Mouse (Mus musculus) heart, postnatal 4 days (tissue): ENCODE measurements around the gene Cep83. TPM values are rescaled to one million over a fixed set of nuclear protein-coding genes. Genes with fewer than 3 reads are reported as not detected.

Source experiments
- DNase-seq: peaks from one replicate; pipeline ENCODE4 v3.0.0; 2021
- total RNA-seq, 2 experiments: library from RNA; stranded (reverse); gene quantifications; 2 replicates each; pipeline ENCODE4 v1.2.3; 2021

Cep83 gene
- total RNA-seq, 2 experiments from 2014 or later, result 26.4 to 26.9 TPM

DNA sequence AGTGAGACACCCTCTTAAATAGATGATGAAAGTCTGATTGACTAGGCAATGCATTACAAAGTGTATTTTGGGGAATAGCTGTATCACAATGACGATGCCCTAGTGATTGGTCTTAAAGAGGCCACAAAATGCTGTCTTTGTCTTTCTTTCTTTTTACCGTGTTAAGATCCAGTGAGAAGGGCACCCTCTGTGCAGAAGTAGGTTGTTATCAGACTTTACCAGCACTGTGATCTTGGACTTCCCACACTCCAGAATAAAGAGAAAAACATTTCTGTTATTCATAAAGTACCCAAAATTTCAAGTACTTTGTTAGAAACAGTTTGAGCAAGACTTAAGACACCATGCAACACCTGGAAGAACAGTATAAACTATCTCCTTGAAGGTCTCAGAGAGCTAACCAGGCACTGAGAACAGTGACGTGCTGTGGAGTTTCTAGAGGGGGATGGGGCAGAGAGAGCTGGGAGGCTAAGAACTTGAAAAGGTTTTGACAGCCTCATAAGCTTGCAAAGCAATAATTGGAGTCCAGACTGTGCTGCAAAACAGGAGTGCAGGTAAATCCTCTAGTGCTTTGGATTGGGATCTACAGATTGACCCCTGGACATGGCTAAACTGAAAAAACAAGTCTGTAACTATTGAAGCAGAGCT is 92.3 kb downstream of the Cep83 start:
- DNase-seq, result no peak

DNA sequence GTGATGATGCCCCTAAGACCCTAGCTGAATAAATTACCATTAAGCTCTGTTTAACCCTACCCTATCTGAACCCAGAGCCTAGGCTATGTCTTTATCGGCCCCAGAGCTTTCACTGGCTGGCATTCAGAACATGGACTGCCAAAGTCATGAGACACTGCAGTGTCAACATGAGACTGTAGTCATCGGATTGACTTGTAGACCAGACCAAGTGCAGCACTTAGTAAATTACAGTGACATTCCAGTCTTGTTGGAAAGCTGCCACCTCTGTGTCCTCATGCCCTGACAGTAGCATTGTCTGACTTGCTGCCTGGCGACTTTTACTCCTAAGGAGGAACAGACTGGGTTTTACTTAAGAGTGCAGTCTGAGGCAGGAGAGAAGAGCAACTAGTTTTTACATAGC is 100.8 kb downstream of the Cep83 start:
- DNase-seq, result peak; percentile 83

DNA sequence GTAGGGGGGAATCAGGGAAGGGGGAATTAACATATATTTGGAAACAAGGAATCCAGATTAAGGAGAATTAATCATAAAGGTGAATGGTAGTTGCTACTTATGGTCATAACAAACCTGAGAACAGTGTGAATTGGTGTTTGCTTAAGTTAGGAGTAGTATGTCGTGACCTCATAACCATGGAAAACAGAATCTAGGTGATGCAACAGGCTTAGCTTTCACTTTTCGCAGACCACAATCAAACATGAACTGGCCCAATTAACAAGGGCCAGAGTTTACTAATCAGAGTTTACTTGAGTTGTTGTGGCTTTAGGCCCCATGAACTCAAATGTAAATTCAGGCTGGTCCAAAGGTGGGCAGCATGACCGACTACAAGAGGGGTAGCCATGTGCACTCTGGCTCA is 105.5 kb downstream of the Cep83 start:
- no peak for DNase-seq

DNA sequence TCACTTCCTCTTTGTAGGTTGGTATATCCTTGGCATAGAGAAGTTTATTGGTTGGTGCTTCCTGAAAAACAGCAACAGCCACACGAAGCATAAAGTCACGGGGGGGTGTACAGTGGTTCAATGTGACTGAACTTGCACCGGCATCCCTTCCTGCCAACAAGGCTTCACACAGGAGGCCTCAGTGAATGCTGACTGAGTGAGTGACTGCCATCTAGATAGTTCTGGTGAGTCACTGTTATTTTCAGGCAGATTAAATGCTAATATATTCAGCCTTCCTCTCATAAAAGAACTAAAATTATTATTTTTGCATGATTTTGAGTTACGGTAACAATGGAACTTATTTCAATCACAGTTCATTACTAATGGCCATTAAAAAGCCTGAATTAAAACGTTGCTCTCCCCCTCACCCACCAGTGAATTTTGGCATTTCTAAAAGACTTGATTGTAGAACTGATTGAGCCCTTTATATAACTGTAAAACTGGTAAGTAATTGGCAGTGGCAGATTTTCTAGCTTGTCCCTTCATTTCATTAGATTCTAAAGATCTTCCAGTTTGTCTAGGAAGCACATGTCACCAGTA is 106.3 kb downstream of the Cep83 start:
- no peak for DNase-seq

DNA sequence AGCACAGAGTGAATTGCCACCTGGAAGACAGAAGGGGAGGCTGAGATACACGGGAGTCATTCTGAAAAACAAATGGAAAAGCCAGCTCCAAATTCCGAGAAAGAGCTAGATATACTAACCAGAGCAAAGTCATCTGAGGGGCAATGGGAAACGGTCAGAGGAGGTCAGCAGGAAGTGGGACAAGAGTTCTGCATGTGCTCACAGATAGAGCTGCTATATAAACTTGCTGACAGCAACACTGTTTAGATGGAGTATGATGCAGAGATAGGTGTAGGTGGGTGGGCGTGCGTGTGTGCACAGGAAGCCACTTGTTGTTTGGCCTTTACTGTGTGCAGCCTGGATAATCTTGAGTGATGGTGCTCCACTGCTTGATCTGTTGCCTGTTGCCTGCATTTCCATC is 109.7 kb downstream of the Cep83 start:
- no peak for DNase-seq

DNA sequence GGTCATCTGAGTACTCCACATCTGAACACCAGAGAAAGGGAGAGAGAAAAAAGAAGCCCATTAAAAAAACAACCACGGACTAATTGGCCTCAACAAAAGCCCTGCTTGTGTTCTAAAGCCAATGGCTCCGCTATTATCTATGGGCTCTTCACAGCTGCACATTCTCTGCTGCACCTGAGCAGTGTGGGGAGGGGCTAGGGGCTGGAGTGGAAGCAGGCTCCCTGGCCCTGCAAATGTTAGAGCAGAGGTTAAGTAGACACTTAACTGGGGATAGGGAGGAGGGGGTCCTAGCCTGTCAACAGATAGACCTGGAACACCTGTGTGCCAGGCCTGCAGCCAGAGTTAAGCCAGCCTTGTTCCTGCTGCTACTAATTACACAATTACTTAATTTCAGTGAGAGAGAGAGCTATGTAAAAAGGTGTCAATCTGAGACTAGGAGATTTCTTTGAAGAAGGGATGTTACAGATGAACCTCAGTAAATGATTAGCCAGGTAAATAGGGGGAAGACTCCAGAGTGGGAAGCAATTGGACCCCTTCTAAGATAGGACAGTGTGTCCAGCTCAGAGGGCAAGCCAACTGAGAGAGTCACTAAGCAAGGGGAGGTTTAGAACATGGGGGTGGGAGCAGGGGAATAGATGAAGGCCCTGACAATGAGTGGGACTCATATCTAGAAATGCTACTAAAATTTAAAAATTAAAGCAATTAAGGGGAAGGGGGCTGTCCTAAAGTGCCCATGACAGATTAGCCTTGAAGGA is 111.2 kb downstream of the Cep83 start:
- no peak for DNase-seq

DNA sequence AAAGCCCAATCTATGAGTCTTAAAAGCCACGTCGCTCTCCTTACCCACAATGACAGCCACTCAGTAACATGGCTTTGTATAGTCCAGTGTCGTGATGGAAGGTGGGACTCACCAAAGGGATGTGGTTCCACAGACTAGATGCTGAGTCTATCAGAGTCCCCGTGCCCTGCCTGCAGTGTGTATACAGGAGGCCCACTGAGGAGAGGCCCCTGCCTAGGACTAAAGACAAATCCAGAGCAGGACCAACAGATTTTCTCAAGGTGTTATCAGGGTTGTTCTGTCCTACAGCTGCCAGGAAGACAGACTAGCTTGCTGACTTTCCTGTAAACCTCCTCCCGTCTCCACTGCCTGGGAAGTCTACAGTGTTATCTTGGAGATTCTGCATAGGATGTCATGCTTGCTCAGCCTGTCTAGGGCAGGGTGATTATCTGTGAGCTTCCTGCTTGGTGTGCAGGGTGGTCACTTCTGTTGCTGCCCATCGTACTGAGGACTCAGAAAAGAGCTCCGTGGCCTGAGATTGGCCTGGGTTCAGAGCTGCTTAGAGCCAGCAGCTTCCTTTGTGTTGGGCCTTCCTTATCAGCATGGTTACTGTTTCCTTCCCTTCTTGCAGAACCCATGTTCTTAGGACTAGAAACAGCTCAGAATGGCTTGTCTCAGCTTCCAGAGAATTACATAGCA is 112.4 kb downstream of the Cep83 start:
- no peak for DNase-seq

DNA sequence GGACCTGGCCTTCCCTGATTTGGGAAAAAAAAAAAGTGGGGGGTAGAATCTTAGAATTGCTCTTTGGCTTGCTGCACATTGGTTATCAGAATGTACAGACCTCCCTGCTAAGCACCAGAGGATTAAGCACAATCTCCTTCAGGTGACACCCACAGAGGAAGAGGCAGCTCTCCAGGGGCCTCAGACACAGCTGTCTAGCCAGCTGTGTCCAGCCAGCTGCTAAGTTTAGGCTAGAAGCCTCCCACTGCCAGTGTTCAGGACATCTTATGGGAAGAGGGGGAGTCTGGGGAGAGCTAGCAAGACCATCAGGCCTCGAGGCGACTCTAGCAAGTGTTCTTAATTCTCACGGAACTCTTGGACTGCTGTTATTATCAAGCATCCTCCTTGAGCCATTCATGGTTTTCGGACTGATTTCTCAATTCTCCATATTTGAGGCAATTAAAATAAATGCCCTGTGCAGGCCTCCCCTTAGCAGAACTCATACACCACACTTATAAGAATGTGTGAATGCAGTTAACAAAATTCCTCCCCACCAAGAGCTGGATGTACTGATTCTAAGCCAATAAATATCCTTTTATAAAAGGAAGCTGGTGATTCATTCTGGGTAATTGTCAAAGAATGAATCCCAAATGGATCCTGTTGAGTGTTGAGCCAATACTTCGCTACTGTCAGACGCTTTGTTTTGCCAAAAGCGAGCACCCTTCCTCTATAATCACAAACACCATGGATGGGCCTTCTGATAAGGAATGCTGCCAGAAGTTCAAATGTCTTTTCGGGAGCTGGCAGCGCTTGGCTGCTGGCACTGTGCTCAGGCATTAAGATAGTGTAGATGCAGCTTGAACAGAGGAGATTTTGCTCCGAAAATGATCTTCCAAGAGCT is 115.8 kb downstream of the Cep83 start:
- DNase-seq, result peak; percentile 30

DNA sequence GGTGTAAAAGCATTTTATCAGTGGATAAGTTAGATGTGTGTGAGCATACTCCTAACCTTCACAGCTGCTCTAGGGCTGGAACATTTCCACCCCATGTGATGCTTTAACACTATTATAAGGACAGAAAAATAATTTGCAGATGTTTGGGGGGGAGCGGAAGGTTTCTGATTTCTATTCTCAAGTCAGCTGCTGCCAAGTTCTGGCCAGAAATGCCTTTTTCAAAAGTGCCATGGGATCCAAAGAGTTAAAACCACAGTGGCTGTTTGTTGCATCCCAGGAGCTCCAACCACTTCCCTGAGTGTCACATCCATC is 116.4 kb downstream of the Cep83 start:
- DNase-seq, result no peak

DNA sequence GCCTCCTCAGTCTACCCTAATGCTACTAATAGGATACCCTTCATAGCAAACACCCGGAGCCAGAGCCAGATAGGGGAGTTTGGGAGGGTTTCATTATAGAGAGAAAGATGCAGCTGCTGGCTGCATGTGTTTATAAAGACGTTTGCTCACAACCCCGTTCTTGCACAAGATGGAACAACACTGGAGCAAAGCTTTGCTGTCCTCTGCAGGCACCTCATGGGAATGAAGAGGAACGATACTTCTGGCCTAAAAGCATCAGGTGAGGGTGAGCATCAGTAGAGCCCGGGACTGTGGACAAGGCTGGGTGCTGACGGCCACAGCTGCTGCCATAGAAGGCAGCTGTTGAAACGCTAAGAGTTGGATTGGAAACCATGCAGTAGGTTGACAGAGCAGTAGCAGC is 118.9 kb downstream of the Cep83 start:
- no peak for DNase-seq

DNA sequence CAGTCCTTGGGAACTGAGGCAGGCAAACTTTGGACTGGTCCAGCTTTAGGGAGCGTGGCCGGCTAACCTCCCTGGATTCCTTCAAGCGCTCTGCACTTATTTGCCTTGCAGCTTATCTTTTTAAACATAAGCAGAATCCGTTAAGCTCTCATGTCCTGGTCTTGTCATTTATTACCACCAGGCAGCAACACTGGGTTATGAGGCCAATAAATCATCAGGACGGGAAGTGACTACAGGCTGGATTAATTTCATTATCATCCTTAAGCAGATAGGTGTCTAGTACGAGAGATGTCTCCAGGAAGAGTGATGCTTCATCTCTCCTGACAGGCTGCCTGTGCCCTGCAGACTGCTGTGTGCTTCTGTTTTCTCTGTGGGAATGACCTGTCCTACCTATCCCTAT is 119.8 kb downstream of the Cep83 start:
- no peak for DNase-seq

DNA sequence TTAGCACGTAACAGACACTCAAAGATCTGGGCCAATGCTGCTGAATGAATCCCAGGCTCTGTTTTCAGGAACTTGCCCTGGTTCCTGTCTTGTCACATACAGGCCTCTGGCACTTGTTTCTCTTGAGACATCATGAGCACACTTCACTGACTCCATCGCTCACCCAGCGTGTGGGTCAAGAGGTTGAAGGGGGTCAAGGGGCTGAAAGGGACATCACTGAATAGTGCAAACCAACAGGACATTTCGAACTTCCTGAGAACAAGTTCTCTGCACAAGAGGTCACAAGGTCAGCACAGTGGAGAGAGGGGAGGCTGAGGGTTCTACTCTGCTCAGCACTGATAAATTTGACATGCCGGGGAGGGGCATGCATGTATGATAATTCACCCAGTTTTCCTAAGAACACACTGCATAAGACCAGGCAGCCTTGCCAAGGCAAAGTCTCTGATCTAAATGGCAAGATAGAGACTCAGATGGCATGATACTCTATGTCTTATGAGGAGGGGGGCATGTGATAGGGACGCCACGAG is 121.6 kb downstream of the Cep83 start:
- DNase-seq, result no peak

DNA sequence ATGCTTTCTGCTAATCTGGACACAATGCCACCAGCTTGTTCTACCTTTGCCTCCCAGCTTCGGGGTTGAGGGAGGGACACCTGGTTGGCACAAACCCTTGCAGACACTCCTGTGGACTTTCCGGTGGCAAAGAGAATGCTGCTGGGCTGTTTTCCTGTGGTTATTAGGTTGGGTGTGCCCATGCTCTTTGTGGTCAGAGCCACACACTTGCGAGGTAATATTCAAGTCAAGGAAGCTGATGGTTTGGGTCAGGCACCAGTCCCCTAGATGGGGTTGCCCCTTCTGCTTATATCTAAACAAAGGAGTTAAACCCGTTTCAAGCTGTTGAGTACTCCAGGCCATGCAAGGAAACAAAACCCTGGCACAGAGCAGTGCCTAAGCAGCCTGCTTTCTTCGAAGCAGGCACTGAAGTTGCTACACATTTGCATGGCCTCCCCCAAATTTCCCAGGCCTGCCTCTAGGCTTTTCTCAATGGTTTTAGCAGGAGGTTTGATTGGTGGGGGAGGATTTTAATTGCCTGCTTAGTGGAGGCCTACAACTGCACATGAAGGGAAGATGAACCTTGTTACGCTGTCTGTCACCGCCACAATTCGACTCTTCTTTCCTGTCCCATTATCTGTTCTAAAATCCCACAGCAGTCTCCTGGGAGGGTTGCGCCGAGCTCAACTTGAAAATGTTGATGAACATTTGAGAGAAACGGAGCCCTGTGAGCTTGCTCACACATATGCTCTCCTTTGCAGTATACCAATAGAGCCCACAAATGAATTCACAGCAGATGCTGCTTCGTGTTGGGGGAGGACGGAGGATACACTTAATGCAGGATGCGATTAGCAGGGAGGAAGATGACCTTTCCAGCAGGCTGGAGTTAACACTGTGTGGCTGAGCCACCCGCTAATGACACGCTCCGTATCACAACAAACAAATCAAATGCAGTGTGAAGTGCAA is 123.7 kb downstream of the Cep83 start:
- no peak for DNase-seq

DNA sequence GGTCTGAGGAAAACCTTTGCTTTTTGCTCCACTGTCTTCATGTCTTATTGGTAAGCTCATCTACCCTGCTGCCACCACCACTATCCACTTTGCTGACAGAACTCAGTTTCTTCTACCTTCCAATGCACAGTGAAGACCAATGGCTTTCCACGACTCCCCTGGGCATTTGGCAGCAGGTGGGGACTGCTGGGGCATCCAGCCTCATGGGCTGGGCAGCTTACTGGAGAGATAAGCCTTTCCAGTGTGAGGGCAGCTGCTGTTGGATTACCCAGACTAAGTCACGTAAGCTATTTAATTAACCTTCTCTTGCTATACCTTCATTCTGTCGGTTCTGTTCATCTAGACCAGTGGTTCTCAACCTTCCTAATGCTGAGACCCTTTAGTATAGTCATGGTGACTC is 129.7 kb downstream of the Cep83 start:
- DNase-seq, result no peak

DNA sequence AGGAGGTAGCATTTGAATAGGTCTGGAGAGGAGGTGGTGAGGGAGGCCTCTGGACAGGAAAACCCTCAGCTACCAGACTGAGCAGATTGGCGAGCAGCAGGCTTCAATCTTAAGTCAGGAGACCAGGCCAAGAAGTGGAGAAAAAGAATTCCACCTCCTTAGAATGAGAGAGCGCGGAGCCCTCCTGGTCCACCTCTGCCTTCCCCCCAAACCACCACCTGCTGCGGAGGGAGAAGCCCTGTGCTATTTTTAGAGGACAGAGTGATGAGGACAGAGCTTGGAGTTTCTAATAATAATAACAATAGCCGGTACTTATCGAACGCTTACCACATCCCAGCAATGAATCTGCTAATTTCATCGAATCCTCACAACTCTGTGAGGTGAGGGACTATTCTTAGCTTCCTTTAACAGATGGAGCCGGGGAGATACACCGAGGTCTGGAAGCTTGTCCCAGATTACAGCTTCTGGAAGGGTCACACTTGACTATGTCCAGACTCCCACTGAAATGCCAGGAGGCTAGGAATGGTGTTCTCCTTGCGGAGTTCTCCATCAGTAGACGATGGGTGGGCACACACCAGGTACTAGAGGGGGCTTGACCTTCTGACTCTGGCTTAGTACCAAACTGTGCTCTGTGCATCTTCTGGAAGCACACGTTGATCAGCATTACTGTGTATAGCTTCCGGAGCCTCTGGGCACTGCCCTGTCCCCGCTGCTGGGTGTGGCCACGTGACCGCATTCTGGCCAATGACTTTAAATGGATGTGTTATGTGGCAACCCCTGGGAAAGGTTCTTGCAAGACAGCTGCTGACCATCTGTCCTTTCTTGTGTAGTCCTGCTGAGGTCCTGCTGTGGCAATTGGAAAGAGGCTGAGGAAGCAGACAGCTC is 130.6 kb downstream of the Cep83 start:
- DNase-seq, result no peak

DNA sequence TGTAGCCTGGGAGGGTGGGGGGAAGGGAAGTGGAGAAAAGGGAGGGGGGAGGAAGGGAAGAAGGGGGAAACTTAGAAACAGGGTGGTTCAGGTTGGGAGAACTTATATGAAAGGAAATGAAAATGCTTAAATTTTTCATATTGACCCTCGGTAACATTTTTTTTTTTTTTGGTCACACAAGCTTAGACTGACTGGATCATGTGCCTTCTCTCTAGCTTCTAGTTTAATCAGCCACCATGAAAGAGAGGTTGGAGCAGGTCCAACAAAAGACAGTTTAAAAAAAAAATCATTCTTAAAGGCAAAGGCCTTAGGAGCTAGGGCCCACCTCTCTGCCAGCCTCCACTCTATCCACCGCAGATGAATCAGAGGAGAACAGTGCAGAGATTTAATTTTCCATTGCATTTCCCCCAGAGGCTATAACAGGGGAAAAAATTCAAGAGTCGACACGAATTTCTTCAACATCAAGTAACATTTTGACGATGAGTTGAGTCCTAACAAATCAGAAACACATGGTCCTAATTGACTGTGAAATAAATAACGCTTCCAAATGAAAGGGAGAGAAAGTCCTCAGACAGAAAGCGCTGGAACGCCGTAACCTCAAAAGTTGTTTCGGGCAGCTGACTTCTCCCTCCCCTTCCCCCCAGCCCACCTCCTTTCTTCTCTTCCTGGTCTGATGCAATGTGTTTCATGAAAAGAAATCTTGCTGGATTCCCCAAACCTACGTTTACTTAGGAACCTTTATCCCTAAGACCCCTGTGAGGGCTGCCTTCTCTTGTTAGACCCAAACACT is 135.7 kb downstream of the Cep83 start:
- no peak for DNase-seq

DNA sequence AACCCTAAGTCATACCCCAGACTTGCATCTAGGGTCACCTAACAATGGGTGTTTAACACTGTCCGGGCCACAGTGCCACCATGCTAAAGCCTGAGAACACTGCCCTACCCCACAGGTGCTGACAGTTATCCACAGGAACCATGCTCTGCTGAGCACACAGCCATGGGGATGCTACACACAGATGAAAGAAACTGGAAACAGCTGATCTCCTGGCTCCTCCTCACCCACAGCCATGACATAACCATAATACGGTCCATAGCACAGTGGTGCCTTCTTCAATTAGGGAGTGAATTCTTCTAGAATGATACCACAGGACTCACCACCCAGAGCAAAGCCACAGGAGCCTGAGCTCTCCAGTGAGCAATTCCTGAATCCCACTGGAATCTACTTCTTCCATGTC is 137.5 kb downstream of the Cep83 start:
- no peak for DNase-seq

DNA sequence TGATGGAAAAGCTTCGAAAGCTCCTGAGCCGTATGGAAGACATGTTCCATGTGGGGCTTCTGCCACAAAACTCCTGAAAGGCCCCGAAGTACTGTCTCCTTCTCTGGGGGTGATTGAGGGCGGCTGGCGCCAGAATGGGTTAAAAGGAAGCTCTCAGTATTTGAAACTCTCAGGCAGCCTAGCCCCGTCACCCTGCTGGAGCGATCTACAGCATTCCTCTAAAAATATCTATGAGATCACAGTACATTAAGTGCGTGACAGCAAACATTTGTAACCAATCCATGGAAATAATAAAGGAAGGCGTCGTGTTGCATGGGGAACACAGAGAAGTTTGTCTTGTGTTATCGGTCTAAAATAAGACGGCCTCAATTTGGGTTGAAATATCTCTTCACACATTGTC is 138.0 kb downstream of the Cep83 start:
- DNase-seq, result no peak

DNA sequence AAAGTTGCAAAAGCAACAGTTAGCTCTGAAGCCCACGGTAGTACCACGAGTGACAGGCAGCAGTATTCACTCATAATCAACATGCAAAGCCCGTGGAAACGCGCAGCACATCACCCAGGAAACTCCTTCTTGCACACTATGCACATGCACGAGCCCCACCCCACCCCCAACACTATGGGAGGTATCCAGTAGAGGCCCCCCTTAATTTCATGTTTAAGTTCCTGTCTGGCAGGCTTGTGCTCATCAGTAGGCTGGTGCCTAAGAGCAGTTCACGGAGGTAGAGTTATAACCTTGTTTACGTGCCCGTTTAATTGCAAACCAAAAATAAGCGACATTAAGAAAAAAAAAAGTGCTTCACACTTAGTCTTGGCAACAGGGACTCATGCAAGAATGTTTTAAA is 138.9 kb downstream of the Cep83 start:
- DNase-seq, result no peak
